26 mouse cellular contexts compared by ENCODE assay signal in genomic region chr16:71711879-71712278, GRCm38 (mm10).
DNase-seq lines count a peak whose midpoint lies in the region; ATAC-seq lines count a peak whose summit lies in the region.
"Had no signal": no experiment of that assay in that cellular context is flagged by ENCODE, and none has a peak within 500 bp of the region (broad histone marks: within the 10 kb centered on the region; RNA-seq: fewer than 3 reads in every experiment).

No protein-coding gene starts in this region.

- WGBS in forebrain, embryonic 13.5 days, result 35% methylated on average over 2 of the region's 2 CpGs
- WGBS in forebrain, embryonic 10.5 days, result 89% methylated on average over 2 of the region's 2 CpGs
- 70% methylated on average over 2 of the region's 2 CpGs for WGBS in neural tube, embryonic 12.5 days
- WGBS in neural tube, embryonic 15.5 days, result 50% methylated on average over 2 of the region's 2 CpGs
- WGBS in forebrain, embryonic 16.5 days, result 27% methylated on average over 2 of the region's 2 CpGs

- H3K9me3 ChIP-seq in forebrain, embryonic 13.5 days (replicated peaks), result no peaks in the 10 kb centered on the region
- H3K9me3 ChIP-seq in forebrain, embryonic 10.5 days, result no peaks in the 10 kb centered on the region
- no peaks in the 10 kb centered on the region for H3K9me3 ChIP-seq in neural tube, embryonic 12.5 days
- H3K9me3 ChIP-seq in neural tube, embryonic 15.5 days (replicated peaks), result no peaks in the 10 kb centered on the region
- no peaks in the 10 kb centered on the region for H3K9me3 ChIP-seq in forebrain, embryonic 16.5 days (ENCODE audit: control insufficient read depth, low read length)
- H3K9me3 ChIP-seq: G1E; heart, embryonic 12.5 days; heart, embryonic 15.5 days; hindbrain, embryonic 10.5 days had no signal

- peak; percentile 83 for ATAC-seq in forebrain, embryonic 13.5 days
- ATAC-seq in neural tube, embryonic 12.5 days (ENCODE audit: low FRiP score, low read depth), result peak; percentile 33; the same call in 1 of the 2 replicates
- no peak for ATAC-seq in neural tube, embryonic 15.5 days (ENCODE audit: low FRiP score)
- ATAC-seq in forebrain, embryonic 16.5 days, result peak; percentile 91
- ATAC-seq: intestine, postnatal 0 days; Patski had no signal

- H3K4me2 ChIP-seq in forebrain, embryonic 13.5 days, result no peak overlapping the region
- no peak overlapping the region for H3K4me2 ChIP-seq in neural tube, embryonic 12.5 days (replicated peaks)
- H3K4me2 ChIP-seq in neural tube, embryonic 15.5 days, result no peak overlapping the region
- H3K4me2 ChIP-seq in forebrain, embryonic 16.5 days (ENCODE audit: low read length), result no peak overlapping the region
- H3K4me2 ChIP-seq: heart, embryonic 12.5 days; heart, embryonic 15.5 days; hindbrain, embryonic 14.5 days had no signal

- no peak overlapping the region for H3K27ac ChIP-seq in forebrain, embryonic 13.5 days
- no peak overlapping the region for H3K27ac ChIP-seq in forebrain, embryonic 10.5 days
- H3K27ac ChIP-seq in neural tube, embryonic 12.5 days, result no peak overlapping the region
- no peak overlapping the region for H3K27ac ChIP-seq in neural tube, embryonic 15.5 days (replicated peaks)
- H3K27ac ChIP-seq in forebrain, embryonic 16.5 days (ENCODE audit: low read length), result no peak overlapping the region
- H3K27ac ChIP-seq: heart, embryonic 15.5 days; hindbrain, embryonic 10.5 days; hindbrain, embryonic 14.5 days had no signal

- no peak for DNase-seq in forebrain, embryonic 10.5 days (ENCODE audit: extremely low spot score, low spot score)
- no peak for DNase-seq in kidney, adult 8-10 months
- no peak for DNase-seq in spleen, adult 18-20 months
- DNase-seq: adrenal gland, postnatal 10 days; adrenal gland, postnatal 36 days; B cell, adult 2 months; cerebellum, adult 11 months; cerebellum, adult 2 months; cerebellum, adult 9-11 months; cerebellum, postnatal 36 days; gastrocnemius, postnatal 25 days; heart, adult 18-20 months; heart, postnatal 10 days; heart, postnatal 36 days had no signal

- no peaks in the 10 kb centered on the region for H3K36me3 ChIP-seq in forebrain, embryonic 13.5 days (ENCODE audit: poor library complexity, severe bottlenecking)
- no peaks in the 10 kb centered on the region for H3K36me3 ChIP-seq in forebrain, embryonic 10.5 days (replicated peaks)
- H3K36me3 ChIP-seq in neural tube, embryonic 12.5 days, result no peaks in the 10 kb centered on the region
- H3K36me3 ChIP-seq in neural tube, embryonic 15.5 days, result no peaks in the 10 kb centered on the region
- no peaks in the 10 kb centered on the region for H3K36me3 ChIP-seq in forebrain, embryonic 16.5 days (ENCODE audit: control insufficient read depth, insufficient read depth)
- H3K36me3 ChIP-seq: G1E; heart, embryonic 12.5 days; heart, embryonic 15.5 days; hindbrain, embryonic 10.5 days had no signal

- H3K27me3 ChIP-seq in forebrain, embryonic 13.5 days, result no peaks in the 10 kb centered on the region
- H3K27me3 ChIP-seq in forebrain, embryonic 10.5 days (ENCODE audit: poor library complexity, severe bottlenecking), result no peaks in the 10 kb centered on the region
- no peaks in the 10 kb centered on the region for H3K27me3 ChIP-seq in neural tube, embryonic 12.5 days (replicated peaks)
- no peaks in the 10 kb centered on the region for H3K27me3 ChIP-seq in neural tube, embryonic 15.5 days (replicated peaks)
- H3K27me3 ChIP-seq in forebrain, embryonic 16.5 days (replicated peaks; ENCODE audit: control insufficient read depth, insufficient read depth, low read length), result no peaks in the 10 kb centered on the region
- H3K27me3 ChIP-seq: CH12.LX; heart, embryonic 12.5 days; heart, embryonic 15.5 days; Patski had no signal

- H3K9ac ChIP-seq in forebrain, embryonic 13.5 days, result no peak overlapping the region
- H3K9ac ChIP-seq in neural tube, embryonic 12.5 days, result no peak overlapping the region
- no peak overlapping the region for H3K9ac ChIP-seq in neural tube, embryonic 15.5 days (replicated peaks)
- no peak overlapping the region for H3K9ac ChIP-seq in forebrain, embryonic 16.5 days (replicated peaks; ENCODE audit: low read depth, low read length)
- H3K9ac ChIP-seq: heart, embryonic 12.5 days; heart, embryonic 15.5 days; hindbrain, embryonic 14.5 days had no signal

- H3K4me3 ChIP-seq in forebrain, embryonic 13.5 days, result no peak overlapping the region
- H3K4me3 ChIP-seq in forebrain, embryonic 10.5 days, result no peak overlapping the region
- H3K4me3 ChIP-seq in neural tube, embryonic 12.5 days, result no peak overlapping the region
- no peak overlapping the region for H3K4me3 ChIP-seq in neural tube, embryonic 15.5 days (replicated peaks)
- H3K4me3 ChIP-seq in forebrain, embryonic 16.5 days (replicated peaks; ENCODE audit: low read length), result no peak overlapping the region
- H3K4me3 ChIP-seq: heart, embryonic 12.5 days; heart, embryonic 15.5 days; hindbrain, embryonic 10.5 days had no signal

- no peaks in the 10 kb centered on the region for H3K4me1 ChIP-seq in forebrain, embryonic 13.5 days
- no peaks in the 10 kb centered on the region for H3K4me1 ChIP-seq in forebrain, embryonic 10.5 days
- no peaks in the 10 kb centered on the region for H3K4me1 ChIP-seq in neural tube, embryonic 12.5 days
- H3K4me1 ChIP-seq in neural tube, embryonic 15.5 days, result no peaks in the 10 kb centered on the region
- no peaks in the 10 kb centered on the region for H3K4me1 ChIP-seq in forebrain, embryonic 16.5 days (replicated peaks; ENCODE audit: control insufficient read depth, insufficient read depth, low read length)
- H3K4me1 ChIP-seq: heart, embryonic 12.5 days; heart, embryonic 15.5 days; hindbrain, embryonic 10.5 days had no signal
